In the genomic region with DNA sequence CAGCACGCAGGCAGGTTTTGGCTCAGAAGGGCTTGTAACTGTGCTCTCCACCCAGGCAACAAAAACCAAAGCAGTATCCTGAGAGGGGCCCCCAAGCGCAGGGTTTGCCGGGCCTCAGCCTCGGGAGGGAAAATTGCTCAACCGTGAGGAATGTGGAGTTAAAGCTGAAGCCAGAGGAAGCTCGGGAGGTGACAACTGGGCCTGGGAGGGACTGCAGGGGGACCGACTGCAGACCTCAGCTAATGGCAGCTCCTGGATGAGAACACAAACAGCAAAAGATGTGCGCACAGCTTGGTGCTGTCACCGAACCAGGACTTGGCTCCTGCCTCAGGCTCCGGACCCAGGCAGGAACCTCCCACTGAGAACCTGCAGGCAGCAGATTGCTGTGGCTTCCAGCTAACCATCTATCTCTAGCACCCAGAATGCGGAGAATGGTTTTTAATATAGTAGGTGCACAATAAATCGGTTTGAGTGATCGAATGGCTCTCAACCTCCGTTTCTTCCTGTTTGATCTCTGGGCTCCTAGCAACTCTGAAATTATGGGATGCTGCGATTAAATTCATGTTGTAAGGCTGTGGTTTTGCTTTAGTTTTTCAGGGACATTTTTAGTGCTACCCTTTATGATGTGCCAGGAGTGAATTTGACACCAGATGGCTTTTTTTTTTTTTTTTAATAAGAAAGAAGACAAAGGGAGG, we compare ENCODE assay signal across 7 mouse cellular contexts. TPM values are rescaled to one million over a fixed set of nuclear protein-coding genes. Genes with fewer than 3 reads are reported as not detected.
DNase-seq lines count a peak whose midpoint lies in the region; ATAC-seq and TF ChIP-seq lines count a peak whose summit lies in the region.

No protein-coding gene starts in this region.

- no peak overlapping the region for H3K4me3 ChIP-seq in forebrain, embryonic 14.5 days (ENCODE audit: low read depth, low read length)
- H3K4me3 ChIP-seq in hindbrain, embryonic 11.5 days (ENCODE audit: low read depth, low read length), result no peak overlapping the region
- H3K4me3 ChIP-seq in left cerebral cortex, adult 2 months, result no peak overlapping the region

- no peaks in the 10 kb centered on the region for H3K27me3 ChIP-seq in forebrain, embryonic 14.5 days (replicated peaks; ENCODE audit: control insufficient read depth, insufficient read depth, low read length)
- H3K27me3 ChIP-seq in hindbrain, embryonic 11.5 days (ENCODE audit: control insufficient read depth, insufficient read depth, low read length), result peaks cover 40% of the 10 kb centered on the region

- H3K9me3 ChIP-seq in forebrain, embryonic 14.5 days (replicated peaks; ENCODE audit: control insufficient read depth, low read length), result no peaks in the 10 kb centered on the region
- H3K9me3 ChIP-seq in hindbrain, embryonic 11.5 days (ENCODE audit: control insufficient read depth, low read length), result no peaks in the 10 kb centered on the region

- 23% methylated on average over 15 of the region's 15 CpGs for WGBS in forebrain, embryonic 14.5 days
- 26% methylated on average over 15 of the region's 15 CpGs for WGBS in hindbrain, embryonic 11.5 days

- DNase-seq in ZHBTc4 (ENCODE audit: low read depth, low spot score), result peak; percentile 69
- DNase-seq in cerebellum, adult 11 months, result peak; percentile 81
- DNase-seq in forebrain, embryonic 14.5 days (ENCODE audit: low spot score), result peak; percentile 68
- peak; percentile 45 for DNase-seq in hindbrain, embryonic 11.5 days (ENCODE audit: low spot score)
- peak in 1 of 2 experiments; percentile 41 for DNase-seq in left cerebral cortex, adult 2 months (ENCODE audit: extremely low spot score in 1 of 2, low spot score in 2 of 2)
- peak; percentile 70 for DNase-seq in mesoderm, embryonic 11.5 days (ENCODE audit: low read depth, low spot score)

- no peak overlapping the region for H3K9ac ChIP-seq in forebrain, embryonic 14.5 days (ENCODE audit: low read length)
- no peak overlapping the region for H3K9ac ChIP-seq in hindbrain, embryonic 11.5 days (ENCODE audit: low read depth, low read length)

- no peaks in the 10 kb centered on the region for H3K36me3 ChIP-seq in forebrain, embryonic 14.5 days (ENCODE audit: control insufficient read depth, insufficient read depth, low read length)
- no peaks in the 10 kb centered on the region for H3K36me3 ChIP-seq in hindbrain, embryonic 11.5 days (ENCODE audit: control insufficient read depth, insufficient read depth, low read length)

- peaks cover 4% of the 10 kb centered on the region; the same call in 1 of the 2 replicates for H3K4me1 ChIP-seq in forebrain, embryonic 14.5 days (ENCODE audit: control insufficient read depth, insufficient read depth, low read length)
- peaks cover 2% of the 10 kb centered on the region for H3K4me1 ChIP-seq in hindbrain, embryonic 11.5 days (replicated peaks; ENCODE audit: control insufficient read depth, insufficient read depth, low read length)

- TF ChIP-seq CTCF in left cerebral cortex, adult 2 months (IDR thresholded peaks at IDR 0.05), result no peak

- intact Hi-C loops in left cerebral cortex, adult 2 months (cut with DNase I), result no loop called here

- peak overlapping the region; percentile 21; the same call in 1 of the 2 replicates for H3K4me2 ChIP-seq in forebrain, embryonic 14.5 days (ENCODE audit: low read length)
- H3K4me2 ChIP-seq in hindbrain, embryonic 11.5 days (replicated peaks; ENCODE audit: low read depth, low read length), result no peak overlapping the region

- peak; percentile 27 for ATAC-seq in forebrain, embryonic 14.5 days
- no peak for ATAC-seq in hindbrain, embryonic 11.5 days (ENCODE audit: low FRiP score)
- ATAC-seq in megakaryocyte, adult 5-6 weeks (ENCODE audit: poor library complexity, severe bottlenecking), result no peak

- peak overlapping the region; percentile 82 for H3K27ac ChIP-seq in forebrain, embryonic 14.5 days (ENCODE audit: low read depth, low read length)
- no peak overlapping the region for H3K27ac ChIP-seq in hindbrain, embryonic 11.5 days (ENCODE audit: low read depth, low read length)
- peak overlapping the region; percentile 90 for H3K27ac ChIP-seq in left cerebral cortex, adult 2 months

RNA-seq across cellular contexts. Expression of a gene that starts 16.1 kb away (rescaled TPM):
- polyA plus RNA-seq in forebrain, embryonic 14.5 days (2014; fragmentation: Nextera tagmentation; extraction: Ambion mirVana), result 30.2 and 34.5 TPM in 2 replicates
- 38.7 and 40.3 TPM in 2 replicates for polyA plus RNA-seq in hindbrain, embryonic 11.5 days (2014; fragmentation: Nextera tagmentation; extraction: Ambion mirVana)
- 10 to 100 TPM; 79.4 to 83.8 TPM for total RNA-seq in left cerebral cortex, adult 2 months (2021)
- 73.2 and 75.2 TPM in 2 replicates for total RNA-seq in megakaryocyte, adult 5-6 weeks (2015)
- total RNA-seq in megakaryocyte, adult 5-6 weeks (2017), result 38.0 and 41.9 TPM in 2 replicates

RNA-seq across cellular contexts. Expression of a gene that starts 38.1 kb away (rescaled TPM):
- 0.07 and 0.70 TPM in 2 replicates for polyA plus RNA-seq in forebrain, embryonic 14.5 days (2014; fragmentation: Nextera tagmentation; extraction: Ambion mirVana)
- polyA plus RNA-seq in hindbrain, embryonic 11.5 days (2014; fragmentation: Nextera tagmentation; extraction: Ambion mirVana), result 0.29 and 1.7 TPM in 2 replicates
- under 1 TPM; 0.18 to 0.28 TPM for total RNA-seq in left cerebral cortex, adult 2 months (2021)
- total RNA-seq in megakaryocyte, adult 5-6 weeks (2015), result 0.07 TPM in 1 of 2 replicates, not detected in the other
- total RNA-seq in megakaryocyte, adult 5-6 weeks (2017), result 0.04 and 0.16 TPM in 2 replicates
